Mouse (Mus musculus): ENCODE results near the gene Mpc1. TPM values are rescaled to one million over a fixed set of nuclear protein-coding genes. Genes with fewer than 3 reads are reported as not detected.

The Mpc1 gene
- polyA plus RNA-seq, 1 experiment from 2014 or later: 192 TPM

GRCm38 (mm10) chr17:8342706-8343105, 60.0 kb downstream of the Mpc1 start:
- Histone ChIP-seq H3K4me1 (replicated peaks) (peaks cover 15% of the 10 kb centered on the region), H3K27ac (no peak overlapping the region), H3K9ac (no peak overlapping the region), H3K4me3 (replicated peaks) (no peak overlapping the region), H3K9me3 (no peaks in the 10 kb centered on the region), H3K4me2 (replicated peaks) (no peak overlapping the region), H3K36me3 (no peaks in the 10 kb centered on the region), H3K27me3 (replicated peaks) (peaks cover 44% of the 10 kb centered on the region)
- no peak for ATAC-seq
- WGBS: 45% methylated on average over 5 of the region's 5 CpGs

GRCm38 (mm10) chr17:8343416-8343815, 60.7 kb downstream of the Mpc1 start:
- Histone ChIP-seq H3K9ac (no peak overlapping the region), H3K27me3 (replicated peaks) (peaks cover 42% of the 10 kb centered on the region), H3K4me3 (replicated peaks) (no peak overlapping the region), H3K27ac (no peak overlapping the region), H3K4me2 (replicated peaks) (no peak overlapping the region), H3K9me3 (no peaks in the 10 kb centered on the region), H3K36me3 (no peaks in the 10 kb centered on the region), H3K4me1 (replicated peaks) (peaks cover 15% of the 10 kb centered on the region)
- WGBS: 76% methylated on average over 6 of the region's 6 CpGs
- ATAC-seq: no peak

Other genes with a start within 250 kb of the Mpc1 start
- gene Gm49673, start 135.1 kb upstream of the Mpc1 start, polyA plus RNA-seq (2015; fragmentation: Nextera tagmentation; extraction: Ambion mirVana): 0.08 and 0.23 TPM in 2 replicates
- gene Rnaset2a, start 134.8 kb upstream of the Mpc1 start, polyA plus RNA-seq (2015; fragmentation: Nextera tagmentation; extraction: Ambion mirVana): 31.1 and 36.4 TPM in 2 replicates
- gene Fgfr1op, start 117.4 kb upstream of the Mpc1 start, polyA plus RNA-seq (2015; fragmentation: Nextera tagmentation; extraction: Ambion mirVana): 30.2 and 31.5 TPM in 2 replicates
- gene Ccr6, start 46.9 kb upstream of the Mpc1 start, polyA plus RNA-seq (2015; fragmentation: Nextera tagmentation; extraction: Ambion mirVana): 0.50 and 0.86 TPM in 2 replicates
- 78.7 and 79.0 TPM in 2 replicates for gene Sft2d1, start 28.2 kb downstream of the Mpc1 start, polyA plus RNA-seq (2015; fragmentation: Nextera tagmentation; extraction: Ambion mirVana)
- 0.39 and 0.61 TPM in 2 replicates for gene Prr18, start 54.6 kb downstream of the Mpc1 start, polyA plus RNA-seq (2015; fragmentation: Nextera tagmentation; extraction: Ambion mirVana)
- gene T2, start 73.1 kb downstream of the Mpc1 start, polyA plus RNA-seq (2015; fragmentation: Nextera tagmentation; extraction: Ambion mirVana): 0.13 and 0.27 TPM in 2 replicates
- gene T, start 151.5 kb downstream of the Mpc1 start, polyA plus RNA-seq (2015; fragmentation: Nextera tagmentation; extraction: Ambion mirVana): 0.30 and 0.45 TPM in 2 replicates
- gene Pde10a, start 242.5 kb downstream of the Mpc1 start, polyA plus RNA-seq (2015; fragmentation: Nextera tagmentation; extraction: Ambion mirVana): 1.4 and 1.5 TPM in 2 replicates

Measured in intestine, embryonic 15.5 days (tissue).